Mouse (Mus musculus): ENCODE data around the gene Glipr1l1.
"Not testable (repeated sequence)": the region's sequence is repeated elsewhere in the genome, so short reads cannot be mapped to it uniquely, and the experiment has no call there.

Glipr1l1 gene

DNA sequence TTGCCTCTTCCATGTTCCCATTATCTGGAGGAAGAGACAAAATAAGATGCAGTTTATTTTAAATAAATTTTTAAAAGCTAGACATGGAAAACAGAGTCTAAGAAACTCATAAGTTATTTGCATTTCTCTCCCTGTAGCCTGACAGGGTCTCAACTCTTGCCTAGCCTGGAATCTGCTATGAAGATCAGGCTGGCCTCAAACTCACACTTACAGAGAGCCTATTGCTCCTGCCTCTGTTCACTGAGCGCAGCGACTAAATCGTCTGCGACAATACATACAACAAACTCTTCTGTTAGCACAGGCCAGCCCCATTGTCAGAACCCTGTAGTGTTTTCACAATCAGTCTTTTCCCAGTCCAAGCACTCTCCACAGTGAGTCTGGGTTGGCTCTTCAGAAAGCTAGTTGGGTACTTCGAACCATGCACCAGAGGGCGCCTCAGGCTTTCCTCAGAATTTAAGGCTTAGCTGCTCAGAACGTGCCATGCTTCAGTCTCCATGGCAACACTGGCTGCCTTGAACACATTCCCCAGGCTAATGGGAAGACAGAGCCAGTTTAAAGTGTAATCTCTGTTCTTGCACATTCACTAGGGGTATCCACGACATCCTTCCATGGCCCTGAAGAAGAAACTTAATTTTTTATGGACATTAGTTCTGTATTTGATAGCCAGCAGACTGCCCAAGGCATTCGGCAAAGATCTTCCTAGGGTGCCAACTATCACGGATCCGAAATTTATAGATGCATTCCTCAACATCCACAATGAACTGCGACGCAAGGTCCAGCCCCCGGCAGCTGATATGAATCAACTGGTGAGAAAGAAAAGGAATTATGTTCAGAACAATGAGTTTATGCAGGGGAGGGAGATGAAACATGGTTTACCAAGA lies at the start of gene Glipr1l1:
Gene Glipr1l1, plus strand, starts transcription at position 488 of the 881 bp plus-strand sequence.
- peak; percentile 87 for DNase-seq

- no peak for DNase-seq
These were observed 36.4 kb upstream of the Glipr1l1 start for GRCm38 (mm10) chr10:112023585-112023984.

GRCm38 (mm10) chr10:112028689-112029088 lies 31.3 kb upstream of the Glipr1l1 start:
- not testable (repeated sequence) for DNase-seq

GRCm38 (mm10) chr10:112043523-112043922 lies 16.5 kb upstream of the Glipr1l1 start:
- not testable (repeated sequence) for DNase-seq

DNA sequence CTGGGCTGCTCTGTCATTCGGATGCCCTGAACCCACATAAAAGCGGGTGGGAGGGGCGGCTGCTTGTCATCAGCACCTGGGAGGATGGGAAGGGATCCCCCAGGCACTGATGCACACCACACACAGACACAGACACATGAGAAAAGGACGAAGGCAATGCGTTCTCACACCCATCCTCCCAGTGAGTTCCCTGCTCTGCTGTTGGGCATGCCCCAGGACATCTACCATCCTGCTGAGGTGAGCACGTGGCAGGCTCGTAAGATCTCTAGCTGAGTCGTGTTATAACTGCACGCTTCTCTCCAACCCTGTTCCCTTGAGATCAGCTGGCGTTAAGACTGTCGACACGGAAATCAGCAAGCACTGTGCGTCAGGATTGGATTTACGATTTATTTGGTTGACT lies 15.7 kb upstream of the Glipr1l1 start:
- DNase-seq: not testable (repeated sequence)

DNA sequence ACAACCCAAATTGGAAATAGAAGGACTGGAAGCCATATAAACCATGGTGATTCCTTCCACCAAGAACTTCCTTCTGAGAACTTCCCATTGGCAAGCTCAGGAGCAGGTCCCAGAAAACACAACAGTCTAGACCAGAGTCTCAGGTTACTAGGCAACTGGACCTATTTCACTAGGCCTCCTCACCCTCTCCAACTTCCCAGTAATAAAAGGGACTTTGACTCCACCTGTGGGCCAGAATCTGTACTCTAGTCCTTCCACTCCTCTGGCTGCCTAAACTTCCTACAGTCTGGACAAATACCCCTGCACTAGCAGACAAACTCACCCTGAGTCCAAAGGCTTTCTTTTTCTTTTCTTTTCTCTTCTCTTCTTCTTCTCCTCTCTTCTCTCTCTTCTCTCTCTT lies 8.8 kb upstream of the Glipr1l1 start:
- DNase-seq: no peak

DNA sequence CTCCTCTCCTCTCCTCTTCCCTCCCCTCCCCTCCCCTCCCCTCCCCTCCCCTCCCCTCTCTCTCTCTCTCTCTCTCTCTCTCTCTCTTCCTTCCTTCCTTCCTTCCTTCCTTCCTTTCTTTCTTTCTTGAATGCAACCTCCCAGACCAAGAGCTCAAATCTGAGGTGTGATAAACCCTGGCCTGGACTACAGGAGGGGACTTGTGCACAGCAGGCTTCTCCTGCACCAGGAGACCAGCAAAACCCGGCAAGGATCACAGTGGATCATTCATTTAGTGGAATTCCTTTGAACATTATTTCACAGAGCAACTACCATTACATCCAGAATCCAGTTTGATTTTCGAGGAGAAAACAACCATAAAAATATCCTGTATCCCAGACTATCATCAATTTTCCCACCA lies 8.0 kb upstream of the Glipr1l1 start:
- DNase-seq: not testable (repeated sequence)

- DNase-seq: not testable (repeated sequence)
These were observed 570 bp downstream of the Glipr1l1 start for GRCm38 (mm10) chr10:112060583-112060934.

DNA sequence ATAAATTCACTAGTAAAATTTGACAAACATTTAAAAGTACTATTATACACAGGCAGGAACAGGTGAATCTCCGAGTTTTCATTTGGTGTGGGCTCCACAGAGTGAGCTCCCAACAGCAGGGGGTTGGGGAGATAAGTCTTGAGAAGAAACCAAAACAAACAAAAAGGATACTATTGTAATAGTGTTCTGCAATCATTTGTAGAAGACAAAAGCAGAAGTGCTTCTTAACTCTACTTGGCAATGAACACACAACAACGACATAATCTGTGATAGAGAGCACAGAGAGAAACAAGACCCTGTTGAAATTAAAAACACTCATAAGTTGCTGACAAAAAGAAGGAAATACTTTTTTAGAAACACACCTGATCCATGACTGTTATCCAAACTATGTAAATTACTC lies 20.1 kb downstream of the Glipr1l1 start:
- DNase-seq: no peak

DNA sequence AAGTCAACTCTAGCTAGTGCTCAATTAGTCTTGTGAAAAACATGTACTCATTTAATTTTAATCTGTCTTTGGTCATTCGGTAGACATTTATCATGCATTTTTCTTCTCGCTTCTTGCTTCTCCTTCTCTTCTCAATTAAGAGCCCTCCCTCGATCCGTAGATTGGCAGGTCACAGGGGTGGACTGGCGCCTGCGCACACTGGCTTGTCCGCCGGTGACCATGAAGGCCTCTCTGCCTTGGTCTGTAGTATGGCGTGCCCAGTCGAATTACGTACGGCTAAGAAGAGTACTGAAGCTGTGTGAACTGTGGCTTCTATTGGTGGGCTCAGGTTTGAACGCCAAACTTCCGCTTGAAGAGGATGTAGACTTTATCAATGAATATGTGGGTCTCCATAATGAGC lies 23.2 kb downstream of the Glipr1l1 start, which contains the start of gene Glipr1l2:
Gene Glipr1l2, plus strand, starts transcription at position 198 of the 400 bp plus-strand sequence.
- DNase-seq: no peak

DNA sequence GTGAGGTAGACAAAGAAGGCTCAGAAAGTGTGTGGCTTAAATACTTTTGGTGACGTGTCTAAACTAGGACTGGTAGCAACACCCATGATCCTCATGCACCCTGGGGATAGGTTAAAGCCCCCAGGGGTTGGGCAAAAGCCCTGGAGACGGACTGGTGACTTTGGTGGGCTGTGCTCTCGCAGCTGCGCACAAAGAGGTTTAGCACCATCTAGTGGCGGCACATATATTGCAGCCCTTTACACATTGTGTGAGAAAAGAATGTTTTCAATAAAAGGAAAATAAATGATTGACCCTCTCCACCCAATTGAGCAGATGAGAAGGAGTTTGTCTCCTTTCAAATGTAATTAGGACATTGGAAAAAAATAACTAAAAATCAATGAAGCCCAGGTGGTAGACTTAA lies 45.8 kb downstream of the Glipr1l1 start:
- peak; percentile 10 for DNase-seq

DNA sequence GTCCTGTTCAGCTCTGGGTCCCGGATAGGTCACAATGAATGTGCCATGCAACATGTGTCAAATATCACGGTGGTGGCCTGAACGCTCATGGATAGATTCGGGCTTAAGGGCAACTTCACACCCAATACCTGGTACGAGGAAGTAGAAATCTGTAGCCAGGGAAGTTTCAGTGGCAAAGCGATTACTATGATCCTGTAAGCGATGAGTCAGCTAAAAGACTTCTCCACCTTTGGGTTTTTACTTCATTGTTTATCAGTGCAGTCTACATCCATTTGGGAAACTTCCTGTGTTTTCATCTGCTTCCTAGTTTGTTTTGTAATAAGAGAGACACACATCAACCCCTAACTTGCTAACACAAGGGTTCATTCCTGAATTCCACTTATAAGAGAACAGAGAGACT lies 50.4 kb downstream of the Glipr1l1 start:
- DNase-seq: no peak

DNA sequence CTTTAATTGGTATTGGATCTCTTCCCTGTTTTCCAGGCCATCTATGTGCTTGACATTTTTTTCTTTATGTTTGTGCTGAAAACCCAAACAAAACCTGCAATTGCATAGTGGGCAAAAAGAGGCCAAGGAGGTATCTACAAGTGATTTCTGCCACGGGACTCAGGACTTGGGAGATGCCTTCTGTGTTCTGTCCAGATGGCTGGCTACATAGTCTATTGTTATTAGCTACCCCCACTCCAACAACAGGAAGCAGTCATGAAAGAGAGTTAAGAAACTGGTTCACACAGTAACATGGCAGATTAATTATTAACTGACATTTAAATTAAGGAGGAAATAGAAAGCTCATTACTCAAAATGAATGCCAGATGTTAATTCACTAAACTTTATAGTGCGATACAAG lies 65.1 kb downstream of the Glipr1l1 start:
- not testable (repeated sequence) for DNase-seq

- DNase-seq: not testable (repeated sequence)
These were observed 67.8 kb downstream of the Glipr1l1 start for GRCm38 (mm10) chr10:112127682-112128230.

Data from layer of hippocampus, adult 9-11 months (tissue).